Mouse (Mus musculus): ENCODE results near the gene Camk2d.

- TF ChIP-seq CTCF (IDR thresholded peaks at IDR 0.05; ENCODE audit: low read depth) (no peak), EP300 (optimal IDR thresholded peaks at IDR 0.05) (no peak)
These were observed 29.1 kb downstream of the Camk2d start for GRCm38 (mm10) chr3:126624994-126625763.

Measured in stomach, postnatal 0 days (tissue).